Mouse (Mus musculus) erythroid progenitor cell, adult 5-6 weeks (primary cell): ENCODE measurements around the gene Gm42878. TPM values are rescaled to one million over a fixed set of nuclear protein-coding genes. Genes with fewer than 3 reads are reported as not detected.
"Not testable (repeated sequence)": the region's sequence is repeated elsewhere in the genome, so short reads cannot be mapped to it uniquely, and the experiment has no call there.

Source experiments
- ATAC-seq: replicated peaks from 2 replicates; pipeline ENCODE4 v1.8.0; 2016; ENCODE audit warnings: moderate number of reproducible peaks, mild to moderate bottlenecking, moderate TSS enrichment, inconsistent platforms; ENCODE audit not compliant: poor library complexity, low FRiP score, severe bottlenecking
- total RNA-seq, 2 experiments: library from RNA; stranded (forward) in 1 of 2; stranded (reverse) in 1 of 2; fragments of 150-400 nt in 1 of 2; fragments of 186-747, 209-891 nt in 1 of 2; gene quantifications; 2 replicates each; pipeline versions ENCODE4 v1.2.3 to v1.2.4; 2015 to 2017; ENCODE audit warnings: low replicate concordance in 2 of 2

Gm42878 gene
- total RNA-seq, 2 experiments from 2014 or later: 0.08 TPM; not detected in 1

DNA sequence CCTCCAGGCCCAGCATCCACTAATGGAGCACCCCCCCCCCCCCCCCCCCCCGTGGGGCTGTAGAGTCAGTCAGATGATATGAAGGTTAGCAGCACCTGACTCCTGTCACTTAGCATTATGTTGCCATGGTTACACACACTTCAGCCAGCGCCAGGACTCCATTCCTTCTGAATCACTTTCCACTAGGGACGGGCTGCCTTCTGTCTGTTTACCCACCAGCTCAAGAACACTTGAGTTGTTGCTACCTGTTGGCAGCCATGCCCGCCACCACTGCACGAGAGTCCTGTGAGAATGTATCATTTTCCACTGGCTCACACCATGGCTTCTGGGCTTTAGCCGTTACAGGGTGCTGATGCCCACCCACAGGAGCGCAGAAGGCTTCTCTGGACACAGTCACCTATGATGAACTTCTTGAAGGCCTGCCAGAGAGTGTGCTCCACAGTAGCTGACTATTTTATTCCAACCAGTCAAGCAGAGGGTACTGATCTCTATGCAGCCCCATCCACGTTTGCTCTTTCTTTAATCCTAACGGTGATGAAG lies 24.7 kb upstream of the Gm42878 start:
- ATAC-seq: no peak

DNA sequence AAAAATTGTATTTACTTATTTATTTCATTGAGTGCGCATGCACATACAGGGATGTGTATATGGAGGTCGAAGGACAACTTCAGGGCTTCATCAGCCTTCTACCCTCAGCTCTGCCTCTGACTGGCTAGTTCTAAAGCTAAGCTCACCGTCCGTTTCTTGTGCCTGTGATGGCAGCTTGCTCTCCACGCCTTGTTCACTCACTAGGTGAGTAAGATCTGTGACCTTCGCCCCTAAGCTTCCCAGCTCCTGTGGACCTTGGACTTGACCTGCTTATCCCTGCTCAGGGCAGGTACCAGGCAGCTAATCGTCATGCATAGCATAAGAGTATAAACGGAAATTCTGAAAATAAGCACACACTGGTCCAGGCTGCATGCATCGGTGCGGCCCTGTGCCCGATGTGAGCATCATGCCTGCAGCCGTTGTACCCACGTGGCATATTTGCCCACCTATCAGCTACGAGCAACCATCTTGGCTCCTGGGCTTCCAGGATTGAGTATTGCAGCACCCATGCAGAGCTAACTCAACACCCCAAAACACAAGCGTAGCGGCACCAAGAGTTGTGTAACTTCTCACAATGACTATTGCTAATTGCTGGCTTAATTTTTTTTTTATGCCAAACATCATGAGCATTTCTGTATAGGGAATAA lies 20.9 kb upstream of the Gm42878 start:
- no peak for ATAC-seq

DNA sequence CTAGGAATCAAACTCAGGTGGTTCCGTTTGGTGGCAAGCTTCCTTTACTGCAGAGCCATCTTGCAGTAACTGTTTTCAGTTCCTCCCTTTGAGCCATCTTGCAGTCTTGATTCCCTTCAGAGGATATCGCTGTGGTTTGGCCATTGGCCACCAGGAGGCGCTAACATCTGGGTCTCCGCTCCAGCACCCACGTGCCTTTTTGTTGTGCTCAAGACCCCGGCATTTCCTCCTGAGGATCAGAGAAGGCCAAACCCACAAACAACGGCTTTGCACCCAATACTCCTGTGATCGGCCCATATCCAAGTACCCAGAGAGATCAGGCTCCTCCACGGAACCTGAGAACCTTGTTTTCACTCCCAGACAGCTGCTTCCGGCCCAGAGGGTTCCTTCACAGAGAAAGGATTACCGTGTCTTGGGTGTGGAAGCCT lies 19.2 kb upstream of the Gm42878 start:
- ATAC-seq: peak; percentile 67; the same call in 1 of the 2 replicates

DNA sequence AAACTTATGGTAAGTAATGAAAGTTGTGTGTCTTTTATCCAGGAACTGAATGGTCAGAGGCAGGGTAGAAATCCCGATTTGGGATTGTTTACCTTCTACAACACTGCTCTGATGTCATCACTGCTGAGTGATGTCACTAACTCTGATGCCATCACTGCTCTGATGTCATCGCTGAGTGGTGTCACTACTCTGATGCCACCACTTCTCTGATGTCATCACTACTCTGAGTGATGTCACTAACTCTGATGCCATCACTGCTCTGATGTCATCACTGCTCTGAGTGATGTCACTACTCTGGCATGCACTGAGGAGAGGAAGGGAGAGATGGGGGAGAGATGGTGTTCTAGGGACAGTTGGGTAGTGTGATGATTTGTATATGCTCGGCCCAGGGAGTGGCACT lies 17.2 kb upstream of the Gm42878 start:
- no peak for ATAC-seq

DNA sequence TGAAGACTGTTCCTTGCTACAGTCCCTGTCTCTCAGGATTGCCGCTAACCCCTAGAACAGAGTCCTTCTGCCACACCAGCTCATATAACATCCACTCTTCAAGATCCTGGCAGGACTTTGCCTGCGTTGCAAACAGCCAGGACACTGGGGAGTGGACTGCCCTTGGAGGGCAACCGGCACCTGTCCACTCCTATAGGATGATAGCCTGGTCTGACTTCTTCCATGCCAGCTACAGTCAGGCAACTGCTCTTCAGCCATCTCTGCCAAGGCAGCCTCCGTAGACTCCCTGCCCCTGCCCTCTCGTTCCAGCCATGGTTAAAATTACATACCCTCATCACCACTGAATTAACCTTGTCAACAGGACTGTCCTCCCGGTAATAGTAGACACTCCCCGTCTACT lies 3.9 kb upstream of the Gm42878 start:
- ATAC-seq: no peak

DNA sequence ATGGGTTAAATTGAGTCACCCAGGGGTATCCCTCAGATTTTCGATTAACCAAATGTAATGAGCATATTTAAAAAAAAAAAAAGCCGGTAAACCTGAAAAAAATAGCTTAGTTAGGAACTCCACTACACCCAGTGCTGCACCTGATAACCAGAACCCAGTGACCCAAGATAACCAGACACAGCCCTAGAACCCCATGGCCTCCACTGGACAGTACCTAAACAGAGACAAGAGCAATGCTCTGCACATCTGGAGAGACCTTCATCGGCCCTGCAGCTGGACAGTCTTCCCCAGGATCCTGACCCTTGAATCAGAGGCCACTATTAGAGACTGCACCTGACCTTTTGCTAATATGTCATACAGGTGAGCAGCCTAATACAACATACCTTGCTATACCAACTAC lies 1.8 kb upstream of the Gm42878 start:
- ATAC-seq: 0 out of 2 replicates have a peak, but pooled peaks have one; percentile 26

DNA sequence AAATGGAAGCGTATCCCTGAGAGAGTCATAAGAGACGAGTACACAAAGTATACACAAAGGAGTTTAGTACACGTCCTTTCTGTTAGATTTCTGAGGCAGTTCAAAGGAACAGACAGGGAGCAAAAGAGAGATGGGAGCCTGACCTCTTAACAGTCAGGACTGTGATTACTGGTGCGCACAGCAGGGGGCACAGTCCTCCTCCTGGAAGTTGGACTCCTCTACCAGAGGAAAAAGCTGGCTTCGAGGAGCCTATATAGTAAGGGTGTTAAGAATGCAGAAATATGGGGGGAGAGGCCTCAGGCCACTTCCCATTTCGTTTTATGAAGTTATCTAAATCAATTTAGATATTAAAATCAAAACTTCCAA lies 1.2 kb upstream of the Gm42878 start:
- peak; percentile 66 for ATAC-seq

DNA sequence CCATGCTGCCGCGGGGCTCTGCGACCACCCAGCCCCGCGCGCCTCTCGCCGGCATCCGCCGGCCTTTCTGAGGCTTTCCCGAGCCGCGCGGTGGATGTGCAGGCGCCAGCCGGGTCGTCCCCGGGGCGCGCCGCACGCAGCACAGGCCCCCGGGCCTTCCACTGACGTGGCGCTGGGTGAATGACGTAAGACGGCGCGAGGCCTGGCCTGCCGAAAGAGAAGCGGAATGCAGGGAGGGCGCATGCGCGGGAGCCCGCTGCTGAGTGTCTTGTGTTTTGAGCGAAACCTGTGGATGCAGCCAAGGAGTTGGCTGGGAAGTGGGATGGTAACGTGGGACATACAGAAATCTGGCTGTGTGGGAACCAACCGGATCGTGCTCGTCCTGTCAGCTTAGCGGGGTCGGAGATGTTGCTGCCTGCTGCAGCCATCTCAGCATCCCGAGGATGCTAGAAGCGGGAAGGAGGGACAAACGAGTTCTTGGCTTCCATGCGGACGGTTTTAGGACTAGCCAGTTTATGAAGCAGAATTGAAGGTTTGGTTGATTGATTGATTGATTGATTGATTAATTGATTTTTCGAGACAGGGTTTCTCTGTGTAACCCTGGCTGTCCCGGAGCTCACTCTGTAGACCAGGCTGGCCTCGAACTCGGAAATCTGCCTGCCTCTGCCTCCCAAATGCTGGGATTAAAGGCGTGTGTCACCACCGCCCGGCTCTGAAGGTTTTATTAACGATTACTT lies 679 bp upstream of the Gm42878 start, which contains the start of gene Mapkapk5:
Mapkapk5 (minus strand) TSS at position 113 of the 737 bp plus-strand sequence.
- peak; percentile 89 for ATAC-seq

DNA sequence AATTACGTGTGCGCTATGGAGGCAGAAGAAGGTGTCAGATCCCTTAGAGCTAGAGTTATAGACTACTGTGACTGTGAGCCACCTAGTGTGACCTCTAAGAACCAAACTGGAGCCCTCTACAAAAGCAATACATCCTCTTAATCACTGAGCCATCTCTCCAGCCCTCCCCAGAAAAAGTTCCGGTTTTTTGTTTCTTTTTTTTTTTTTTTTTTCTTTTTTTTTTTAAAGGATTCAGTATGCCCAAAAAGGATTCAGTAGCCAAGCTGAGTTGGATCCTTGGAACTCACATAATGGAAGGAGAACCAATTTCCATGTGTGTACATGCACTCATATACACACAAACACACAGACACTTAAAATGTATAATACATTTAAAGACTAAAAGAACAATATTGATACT lies 1.9 kb downstream of the Gm42878 start:
- ATAC-seq: no peak

DNA sequence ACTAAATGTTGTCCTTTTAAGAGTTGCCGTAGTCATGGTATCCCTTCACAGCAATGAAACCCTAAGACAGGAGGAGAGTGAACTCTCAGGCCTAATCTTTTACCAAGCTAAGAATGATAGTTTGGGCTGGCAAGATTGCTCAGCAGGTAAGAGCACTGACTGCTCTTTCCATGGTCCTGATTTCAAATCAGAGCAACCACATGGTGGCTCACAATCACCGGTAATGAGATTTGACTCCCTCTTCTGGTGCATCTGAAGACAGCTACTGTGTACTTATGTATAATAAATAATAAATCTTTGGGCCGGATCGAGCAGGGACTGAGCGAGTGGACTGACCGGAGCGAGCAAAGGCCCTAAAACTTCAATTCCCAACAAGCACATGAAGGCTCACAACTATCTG lies 4.0 kb downstream of the Gm42878 start:
- ATAC-seq: no peak

DNA sequence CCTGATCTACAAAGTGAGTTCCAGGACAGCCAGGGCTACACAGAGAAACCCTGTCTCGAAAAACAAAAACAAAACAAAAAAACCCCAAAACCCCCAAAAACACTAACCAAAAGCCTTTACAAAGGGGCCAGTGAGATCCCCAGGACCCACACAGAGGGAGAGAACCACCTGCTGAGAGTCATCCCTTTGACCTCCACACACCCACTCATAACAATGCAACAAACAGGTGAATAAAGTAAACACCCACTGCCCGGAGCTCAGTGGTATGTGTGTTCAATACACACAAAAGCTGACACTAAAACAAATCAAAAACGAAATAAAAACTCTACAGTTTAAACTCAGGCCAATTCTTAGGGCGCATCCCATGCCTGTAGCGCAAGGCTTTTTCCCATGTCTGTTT lies 5.2 kb downstream of the Gm42878 start:
- no peak for ATAC-seq

DNA sequence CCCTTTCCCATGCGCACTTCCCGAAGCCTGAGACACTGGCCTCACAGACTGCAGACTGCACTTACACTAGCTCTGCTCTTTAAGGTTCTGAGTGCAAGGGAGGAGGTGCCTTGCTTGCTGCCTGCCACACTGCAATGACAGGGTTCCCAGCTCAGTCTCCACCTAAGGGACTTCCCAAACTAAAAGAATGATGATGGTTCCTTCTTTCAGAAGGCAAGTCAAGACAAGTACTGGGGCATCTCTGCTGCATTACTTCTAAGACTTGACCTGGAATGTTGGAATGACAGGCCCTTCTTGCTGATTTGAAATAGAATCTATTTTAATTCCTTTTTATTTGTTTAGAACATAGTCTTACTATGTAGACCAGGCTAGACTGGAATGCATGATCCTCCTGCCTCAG lies 7.7 kb downstream of the Gm42878 start:
- no peak for ATAC-seq

DNA sequence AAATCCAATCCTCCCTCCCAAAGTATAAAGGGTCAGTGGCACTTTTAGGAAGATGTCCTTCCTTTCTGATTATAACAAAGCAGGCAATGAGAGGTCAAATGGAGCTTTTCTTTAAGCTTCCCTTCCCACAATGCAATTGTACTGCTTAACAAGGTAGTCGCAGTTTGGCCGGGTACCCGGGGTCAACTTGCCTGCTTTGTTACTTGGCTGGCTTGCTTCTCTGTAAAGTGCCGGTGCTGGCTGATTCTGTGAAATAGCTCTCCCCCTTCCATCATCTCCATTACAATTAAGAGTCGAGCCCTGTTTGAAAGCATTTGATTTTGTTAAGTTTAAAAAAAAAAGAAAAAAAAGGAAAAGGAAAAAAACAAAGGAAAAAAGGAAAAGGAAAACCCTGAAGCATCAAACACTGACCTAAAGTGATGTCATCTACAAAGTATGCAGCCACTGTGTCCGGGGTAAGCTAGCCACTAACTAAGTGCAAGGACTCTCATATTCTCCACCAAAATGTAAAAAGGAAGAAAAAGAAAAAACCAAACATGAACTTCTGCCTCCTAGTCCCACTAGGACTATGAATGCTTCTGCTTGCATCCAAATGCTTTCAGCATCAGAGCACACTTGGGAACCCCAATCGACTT lies 8.2 kb downstream of the Gm42878 start:
- no peak for ATAC-seq

DNA sequence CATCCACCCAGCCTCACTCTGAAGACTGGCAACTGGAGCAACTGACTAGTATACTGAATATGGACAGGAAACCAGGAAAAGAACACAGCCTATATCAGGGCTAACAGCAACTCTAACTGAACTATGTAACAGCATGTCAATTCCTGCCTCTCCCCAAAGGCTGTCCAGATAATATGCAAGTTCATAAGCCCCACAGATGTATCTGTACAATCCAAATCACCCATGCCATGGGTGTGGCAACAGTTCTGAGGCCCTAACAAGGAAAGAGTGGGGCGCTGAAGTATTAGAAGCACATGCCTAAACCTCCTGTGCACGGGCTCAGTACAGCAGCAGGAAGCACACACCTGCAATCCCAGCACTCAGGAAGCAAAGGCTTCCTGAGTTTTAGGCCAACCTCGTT lies 10.2 kb downstream of the Gm42878 start:
- ATAC-seq: no peak

DNA sequence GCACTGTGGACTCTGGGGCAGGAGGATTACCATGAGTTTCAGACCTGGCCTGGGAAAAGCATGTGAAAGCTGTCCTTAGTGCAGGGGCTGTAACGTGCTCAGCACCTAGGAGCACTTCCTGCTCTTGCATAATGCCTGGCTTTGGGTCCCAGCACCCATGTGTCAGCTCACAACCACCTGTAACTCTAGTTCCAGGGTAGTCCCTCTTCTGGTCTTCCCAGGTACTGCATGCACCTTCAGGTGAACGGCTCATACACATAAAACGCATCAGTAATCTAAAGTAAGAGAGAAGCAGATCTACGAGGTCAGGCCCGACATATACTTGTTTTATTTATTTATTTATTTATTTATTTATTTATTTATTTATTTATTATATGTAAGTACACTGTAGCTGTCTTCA lies 10.8 kb downstream of the Gm42878 start:
- peak; percentile 48; the same call in 1 of the 2 replicates for ATAC-seq

DNA sequence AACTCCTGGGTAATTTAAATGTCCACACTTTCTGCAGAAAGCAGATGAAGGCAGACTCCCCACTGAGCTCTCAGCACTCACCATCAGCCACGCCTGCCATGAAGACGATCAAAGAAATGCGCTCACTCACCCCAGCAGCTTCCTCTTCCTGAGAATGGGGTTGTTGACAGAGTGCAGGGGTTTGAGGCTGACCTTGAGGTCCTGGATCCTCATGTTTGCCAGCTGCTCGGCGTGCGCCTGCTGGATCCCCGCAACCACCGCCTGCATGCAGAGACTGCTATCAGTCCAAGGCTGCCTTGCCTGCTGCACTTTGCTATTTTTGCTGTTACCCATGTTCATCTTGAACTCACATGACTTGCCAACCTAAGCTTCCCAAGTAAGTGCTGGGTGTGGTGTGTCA lies 18.3 kb downstream of the Gm42878 start:
- no peak for ATAC-seq

DNA sequence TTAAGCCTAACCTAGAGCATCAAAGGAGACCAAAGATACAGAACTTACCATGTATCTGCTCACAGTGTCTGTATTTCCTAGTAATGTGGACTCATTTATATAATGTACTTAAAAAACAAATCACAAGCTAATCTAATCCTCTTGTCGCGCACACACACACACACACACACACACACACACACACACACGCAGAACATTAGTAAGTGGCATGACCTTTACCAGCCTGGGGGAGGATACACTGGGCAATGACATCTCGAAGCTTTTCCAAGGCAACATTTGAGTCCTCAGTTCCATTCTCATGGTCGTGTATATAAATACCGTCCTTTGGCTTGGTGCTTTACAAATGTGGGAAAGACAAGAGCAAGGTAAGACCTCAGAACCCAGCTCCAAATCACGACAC lies 18.8 kb downstream of the Gm42878 start:
- no peak for ATAC-seq

DNA sequence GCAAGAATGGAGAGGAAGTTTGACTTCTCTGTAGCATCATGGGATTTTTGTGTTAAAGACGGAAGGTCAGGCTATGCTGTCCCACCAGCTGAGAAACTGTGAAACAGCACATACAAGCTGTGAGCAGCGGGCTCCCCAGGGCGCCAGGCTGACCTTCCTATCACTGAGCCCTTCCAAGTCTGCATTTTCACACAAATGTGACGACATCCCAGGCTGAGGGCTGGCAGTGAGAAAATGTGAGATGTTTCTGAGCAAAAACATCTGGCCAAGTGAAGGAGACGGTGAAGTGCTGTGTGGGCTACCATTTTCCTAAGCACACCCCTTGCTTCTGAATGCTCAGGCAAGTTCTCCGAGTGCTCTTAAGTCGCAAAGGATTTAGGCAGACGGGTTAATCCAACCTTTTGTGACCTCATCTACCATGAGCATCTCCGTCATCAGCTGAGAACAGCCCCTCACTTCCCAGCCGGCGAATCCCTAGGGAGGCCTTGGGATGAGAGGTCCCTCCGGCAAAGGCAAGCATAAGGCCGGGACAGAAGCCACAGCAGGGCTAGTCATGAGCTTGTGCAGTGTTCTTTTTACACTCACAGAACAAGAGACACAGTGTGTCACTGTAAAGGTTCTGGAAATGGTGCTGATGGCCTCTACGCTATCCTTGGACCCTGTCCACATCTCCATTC lies 19.4 kb downstream of the Gm42878 start:
- ATAC-seq: no peak

DNA sequence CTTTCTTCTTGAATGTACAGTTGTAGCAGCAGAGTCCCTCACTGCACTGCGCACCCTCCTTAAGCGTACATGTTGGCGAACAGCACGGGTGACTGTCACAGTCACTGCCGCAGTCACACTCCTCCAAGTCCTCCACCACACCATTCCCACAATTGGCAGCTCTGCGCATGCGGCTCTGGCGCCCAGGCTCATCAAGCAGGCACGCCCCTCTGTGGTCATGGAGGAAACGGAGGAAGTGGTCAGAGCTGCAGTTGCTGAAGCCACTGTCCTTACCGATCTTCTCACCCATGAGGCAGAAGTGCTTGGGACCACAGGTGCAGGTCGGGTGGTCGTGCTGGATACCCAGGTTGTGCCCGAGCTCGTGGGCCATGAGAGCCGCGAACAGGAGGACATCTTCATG lies 25.5 kb downstream of the Gm42878 start:
- not testable (repeated sequence) for ATAC-seq

DNA sequence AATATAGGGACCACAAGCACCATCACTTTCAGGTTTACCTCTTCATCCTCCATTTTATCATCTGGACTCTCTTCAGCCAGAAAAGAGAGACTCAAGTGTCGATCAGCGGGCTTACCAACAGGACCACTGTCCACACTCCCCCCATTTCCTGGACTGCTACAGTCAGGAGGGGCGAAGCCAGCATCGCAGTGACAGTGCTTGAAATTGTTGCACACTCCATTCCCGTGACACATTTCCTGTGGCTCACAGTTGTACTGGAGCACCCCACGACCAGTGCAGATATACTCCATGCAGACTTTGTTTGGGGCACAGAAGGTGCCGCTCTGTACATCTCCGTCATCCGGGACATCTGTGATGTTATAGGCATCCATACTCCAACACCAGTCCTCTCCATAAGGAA lies 26.3 kb downstream of the Gm42878 start:
- ATAC-seq: no peak
